Mouse (Mus musculus): Measurements from ENCODE around the gene Rasl12.

DNA sequence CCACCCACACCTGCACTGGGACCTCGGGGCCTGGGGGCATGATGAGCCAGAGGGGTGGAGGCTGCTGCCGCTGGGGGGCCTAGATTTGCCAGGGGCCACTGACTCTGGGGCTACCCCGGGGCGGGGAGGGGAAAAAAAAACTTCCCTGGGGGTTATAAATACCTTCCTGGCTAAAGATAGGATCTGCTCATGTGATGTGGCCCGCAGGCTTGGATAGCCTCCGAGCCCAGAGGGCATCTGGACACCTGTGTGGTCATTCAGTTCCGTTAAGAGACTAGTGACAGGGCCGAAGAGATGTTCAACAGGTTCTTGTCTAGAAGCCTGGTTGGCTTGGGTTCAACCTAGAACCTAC, 6.7 kb upstream of the Rasl12 start, which contains the start of gene Kbtbd13:
- TF ChIP-seq CTCF (IDR thresholded peaks at IDR 0.05) (no peak), EP300 (IDR thresholded peaks at IDR 0.05) (no peak)
